Mouse (Mus musculus) lung, postnatal 0 days (tissue): ENCODE results near the gene Sema4a.

Experiments used
- CTCF ChIP-seq: IDR thresholded peaks from 2 replicates; pipeline ENCODE4 v1.5.1; 2016; ENCODE audit warnings: antibody characterized with exemption, mild to moderate bottlenecking
- EP300 ChIP-seq: IDR thresholded peaks from 2 replicates; pipeline ENCODE4 v1.6.1; 2016; ENCODE audit warnings: antibody characterized with exemption, mild to moderate bottlenecking, control low read depth

DNA sequence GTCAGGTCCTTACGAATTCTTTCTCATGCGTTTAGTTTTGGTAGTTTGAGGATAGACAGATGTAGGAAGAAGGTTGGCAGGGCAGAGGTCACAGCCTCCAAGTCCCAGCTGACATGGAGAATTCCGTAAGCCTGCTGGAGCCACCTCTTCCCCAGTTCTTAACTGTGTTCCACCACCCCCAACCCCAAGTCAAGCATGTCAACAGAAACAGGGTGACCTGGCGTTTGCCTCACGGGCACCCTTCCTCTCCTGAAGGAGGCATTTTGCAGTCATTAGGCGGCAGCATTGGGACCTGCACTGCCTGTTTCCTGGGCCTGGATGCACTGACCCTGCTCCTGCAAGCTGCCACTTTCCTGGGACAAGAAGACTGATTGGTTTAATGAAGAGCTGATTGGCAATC is 43.0 kb downstream of the Sema4a start:
- TF ChIP-seq CTCF (no peak), EP300 (no peak)
